Mouse (Mus musculus) heart, postnatal 10 days (tissue): ENCODE measurements around the gene Heatr5a. TPM values are rescaled to one million over a fixed set of nuclear protein-coding genes. Genes with fewer than 3 reads are reported as not detected.

Experiments used
- total RNA-seq, 2 experiments: library from RNA; stranded (reverse); gene quantifications; 2 replicates each; pipeline ENCODE4 v1.2.3; 2021

The Heatr5a gene
- total RNA-seq, 2 experiments from 2014 or later: 21.8 to 23.0 TPM

Other genes with a start within 250 kb of the Heatr5a start
- gene Hectd1, start 141.8 kb downstream of the Heatr5a start, total RNA-seq: 10 to 100 TPM; 95.8 to 97.3 TPM
- gene Dtd2, start 35.2 kb upstream of the Heatr5a start, total RNA-seq: 1 to 10 TPM; 6.8 to 8.4 TPM
- gene Gpr33, start 56.7 kb upstream of the Heatr5a start, total RNA-seq: not detected
- gene Nubpl, start 126.4 kb upstream of the Heatr5a start, total RNA-seq: 1 to 10 TPM; 7.1 to 7.8 TPM